Mouse (Mus musculus): ENCODE measurements around the gene Hist3h2a. TPM values are rescaled to one million over a fixed set of nuclear protein-coding genes. Genes with fewer than 3 reads are reported as not detected.

Gene Hist3h2a
- total RNA-seq, 1 experiment from 2014 or later = 146 TPM

GRCm38 (mm10) chr11:58979183-58979582 lies 24.7 kb downstream of the Hist3h2a start:
- ATAC-seq (replicated peaks in 1 of 2; ENCODE audit: insufficient read depth in 1 of 2, low FRiP score in 2 of 2, low TSS enrichment in 1 of 2, low read depth in 1 of 2, poor library complexity in 2 of 2, severe bottlenecking in 2 of 2) = no peak

DNA sequence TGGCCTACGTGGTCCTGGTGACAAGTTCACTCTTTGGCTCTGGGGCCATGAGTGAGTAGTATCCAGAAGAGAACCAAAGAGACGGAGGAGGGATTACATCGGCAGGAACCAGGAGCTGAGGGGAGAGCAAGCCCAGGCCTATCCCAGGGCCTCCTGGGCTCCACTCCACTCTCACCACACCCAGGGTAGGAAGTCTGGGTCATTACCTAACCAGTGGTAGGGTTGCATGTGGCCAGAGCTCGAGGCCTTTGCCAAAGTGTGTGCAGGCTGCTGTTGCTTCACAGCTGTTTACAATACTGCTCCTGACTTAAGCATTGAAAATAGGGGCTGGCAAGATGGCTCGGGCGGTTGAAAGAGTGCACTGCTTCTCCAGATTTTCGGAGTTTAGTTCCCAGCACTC lies 25.2 kb downstream of the Hist3h2a start:
- ATAC-seq (replicated peaks in 1 of 2; ENCODE audit: insufficient read depth in 1 of 2, low FRiP score in 2 of 2, low TSS enrichment in 1 of 2, low read depth in 1 of 2, poor library complexity in 2 of 2, severe bottlenecking in 2 of 2) = peak in 1 of 2 experiments; percentile 23; a peak in 1 of 4 replicates

DNA sequence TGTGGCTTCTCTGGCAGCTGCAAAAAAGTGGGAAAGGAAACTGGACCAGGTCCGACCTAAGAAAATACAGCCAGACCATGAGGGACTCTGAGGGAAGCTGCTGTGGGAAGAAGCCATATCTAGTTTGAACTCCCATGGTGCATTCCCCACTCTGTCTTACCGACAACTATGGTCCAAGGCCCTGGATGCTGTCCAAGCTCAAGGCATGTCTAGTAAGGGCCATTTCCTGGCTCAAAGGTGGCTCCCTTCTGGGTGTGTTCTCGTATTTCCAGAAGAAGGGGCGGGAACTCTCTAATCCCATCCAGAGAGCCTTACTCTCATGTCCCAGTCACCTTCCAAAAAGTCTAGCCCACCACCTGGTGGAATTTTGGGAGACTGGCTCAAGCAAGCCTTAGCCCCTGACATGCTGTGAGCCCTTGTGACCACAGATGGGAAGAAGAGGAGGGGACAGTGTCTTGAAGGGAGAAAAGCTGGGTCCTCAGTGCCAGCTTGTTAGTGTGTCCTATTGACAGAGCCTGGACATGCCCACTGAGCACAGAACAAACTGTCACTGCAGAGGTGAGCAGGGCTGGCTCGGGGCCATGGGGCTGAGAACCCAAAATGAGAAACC lies 26.0 kb downstream of the Hist3h2a start:
- ATAC-seq (replicated peaks in 1 of 2; ENCODE audit: insufficient read depth in 1 of 2, low FRiP score in 2 of 2, low TSS enrichment in 1 of 2, low read depth in 1 of 2, poor library complexity in 2 of 2, severe bottlenecking in 2 of 2) = no peak

DNA sequence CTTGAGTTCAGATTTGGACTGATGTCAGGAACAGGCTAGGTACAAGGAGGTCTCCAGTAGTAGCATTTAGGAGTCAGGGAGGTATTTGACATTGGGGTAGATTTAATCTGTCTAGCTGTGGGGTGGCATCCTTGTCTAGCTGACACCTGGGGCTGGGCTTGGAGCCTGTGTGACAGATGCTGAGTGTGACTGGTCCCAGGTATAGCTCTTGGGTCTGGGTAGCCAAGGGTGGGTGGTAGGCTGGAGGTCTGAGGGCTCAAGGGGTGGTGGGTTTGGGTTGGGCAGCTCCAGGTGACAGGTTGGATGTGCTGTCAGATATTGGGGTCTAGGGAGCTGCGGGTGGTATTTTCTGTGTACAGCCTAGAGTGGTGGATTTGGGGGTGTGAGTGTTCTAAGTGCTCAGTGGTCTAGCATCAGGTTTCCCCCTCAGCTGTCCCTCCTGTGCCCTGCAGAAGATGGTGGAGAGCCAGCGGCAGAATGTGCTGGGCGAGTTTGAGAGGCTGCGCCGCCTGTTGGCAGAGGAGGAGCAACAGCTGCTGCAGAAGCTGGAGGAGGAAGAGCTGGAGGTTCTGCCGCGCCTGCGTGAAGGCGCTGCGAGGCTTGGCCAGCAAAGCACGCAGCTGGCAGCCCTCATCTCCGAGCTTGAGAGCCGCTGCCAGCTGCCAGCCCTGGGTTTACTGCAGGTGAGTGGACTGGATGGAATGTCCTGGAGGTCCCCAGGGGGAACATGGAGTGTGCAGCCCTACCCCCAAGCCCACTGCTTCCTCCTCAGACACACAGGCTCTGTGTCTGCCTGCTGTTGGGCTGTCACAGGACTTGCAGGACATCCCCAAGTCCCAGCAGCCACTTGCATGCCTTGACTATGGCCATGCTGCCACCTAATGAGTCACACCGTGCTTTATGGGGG lies 27.3 kb downstream of the Hist3h2a start:
- peak; percentile 29 to 36; a peak in 2 of 4 replicates for ATAC-seq (replicated peaks in 1 of 2; ENCODE audit: insufficient read depth in 1 of 2, low FRiP score in 2 of 2, low TSS enrichment in 1 of 2, low read depth in 1 of 2, poor library complexity in 2 of 2, severe bottlenecking in 2 of 2)

- peak; percentile 33 to 47; a peak in 3 of 4 replicates for ATAC-seq (replicated peaks in 1 of 2; ENCODE audit: insufficient read depth in 1 of 2, low FRiP score in 2 of 2, low TSS enrichment in 1 of 2, low read depth in 1 of 2, poor library complexity in 2 of 2, severe bottlenecking in 2 of 2)
These were observed 28.1 kb downstream of the Hist3h2a start for GRCm38 (mm10) chr11:58982471-58983097.

- no peak for ATAC-seq (replicated peaks in 1 of 2; ENCODE audit: insufficient read depth in 1 of 2, low FRiP score in 2 of 2, low TSS enrichment in 1 of 2, low read depth in 1 of 2, poor library complexity in 2 of 2, severe bottlenecking in 2 of 2)
These were observed 29.3 kb downstream of the Hist3h2a start for GRCm38 (mm10) chr11:58983691-58984341.

- no peak for ATAC-seq (replicated peaks in 1 of 2; ENCODE audit: insufficient read depth in 1 of 2, low FRiP score in 2 of 2, low TSS enrichment in 1 of 2, low read depth in 1 of 2, poor library complexity in 2 of 2, severe bottlenecking in 2 of 2)
These were observed 30.2 kb downstream of the Hist3h2a start for GRCm38 (mm10) chr11:58984657-58985056.

GRCm38 (mm10) chr11:58985299-58985917 lies 30.9 kb downstream of the Hist3h2a start:
- ATAC-seq (replicated peaks in 1 of 2; ENCODE audit: insufficient read depth in 1 of 2, low FRiP score in 2 of 2, low TSS enrichment in 1 of 2, low read depth in 1 of 2, poor library complexity in 2 of 2, severe bottlenecking in 2 of 2) = no peak

DNA sequence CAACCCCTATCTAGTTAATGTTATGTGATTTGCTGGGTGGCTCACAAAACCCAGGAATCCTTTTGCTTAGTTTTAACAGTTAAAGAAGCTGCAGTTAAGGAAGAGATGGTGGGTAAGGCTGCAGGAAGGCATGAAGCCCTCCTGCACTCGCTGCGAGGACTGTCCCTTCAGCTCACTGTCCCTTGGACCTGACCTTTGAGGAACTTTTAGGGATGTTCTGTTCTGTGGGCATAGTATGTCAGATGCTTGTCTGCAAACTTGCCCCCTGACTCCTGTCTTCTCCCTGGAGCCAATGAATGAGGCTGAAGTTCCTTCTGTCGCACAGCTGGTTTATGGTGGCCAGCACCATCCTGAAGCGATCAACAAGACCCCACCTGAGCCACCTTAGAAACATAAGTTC lies 34.7 kb downstream of the Hist3h2a start:
- ATAC-seq (replicated peaks in 1 of 2; ENCODE audit: insufficient read depth in 1 of 2, low FRiP score in 2 of 2, low TSS enrichment in 1 of 2, low read depth in 1 of 2, poor library complexity in 2 of 2, severe bottlenecking in 2 of 2) = no peak

DNA sequence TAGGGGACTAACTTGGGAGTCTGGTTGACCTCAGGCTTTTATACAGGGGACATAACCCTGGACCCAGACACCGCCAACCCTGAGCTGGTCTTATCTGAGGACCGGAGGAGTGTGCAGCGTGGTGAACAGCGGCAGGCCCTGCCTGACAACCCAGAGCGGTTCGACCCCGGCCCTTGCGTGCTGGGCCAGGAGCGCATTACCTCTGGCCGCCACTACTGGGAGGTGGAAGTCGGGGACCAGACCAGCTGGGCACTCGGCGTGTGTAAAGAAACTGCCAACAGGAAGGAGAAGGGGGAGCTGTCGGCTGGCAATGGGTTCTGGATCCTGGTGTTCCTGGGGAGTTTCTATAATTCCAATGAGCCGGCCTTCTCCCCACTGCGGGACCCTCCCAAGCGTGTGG lies 35.7 kb downstream of the Hist3h2a start:
- ATAC-seq (replicated peaks in 1 of 2; ENCODE audit: insufficient read depth in 1 of 2, low FRiP score in 2 of 2, low TSS enrichment in 1 of 2, low read depth in 1 of 2, poor library complexity in 2 of 2, severe bottlenecking in 2 of 2) = no peak

DNA sequence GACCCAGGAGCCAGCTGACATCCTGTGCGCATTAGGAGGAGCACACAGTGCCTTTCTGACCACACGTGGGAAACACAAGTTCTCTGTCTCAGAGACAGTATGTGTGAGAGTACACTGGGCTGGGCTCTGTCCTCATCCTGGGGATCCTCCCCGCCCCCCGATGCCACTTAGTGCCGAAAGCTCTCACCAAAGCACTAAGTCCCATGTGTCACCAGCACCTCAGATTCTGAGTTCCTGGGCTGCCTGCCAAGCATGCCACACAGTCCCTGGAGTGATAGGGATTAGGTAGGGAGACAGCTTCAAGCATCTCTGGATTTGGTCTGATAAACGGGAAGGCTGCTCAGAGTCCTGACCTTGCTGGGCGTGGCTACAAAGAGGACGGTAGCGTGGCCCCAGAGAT lies 36.3 kb downstream of the Hist3h2a start:
- ATAC-seq (replicated peaks in 1 of 2; ENCODE audit: insufficient read depth in 1 of 2, low FRiP score in 2 of 2, low TSS enrichment in 1 of 2, low read depth in 1 of 2, poor library complexity in 2 of 2, severe bottlenecking in 2 of 2) = no peak

DNA sequence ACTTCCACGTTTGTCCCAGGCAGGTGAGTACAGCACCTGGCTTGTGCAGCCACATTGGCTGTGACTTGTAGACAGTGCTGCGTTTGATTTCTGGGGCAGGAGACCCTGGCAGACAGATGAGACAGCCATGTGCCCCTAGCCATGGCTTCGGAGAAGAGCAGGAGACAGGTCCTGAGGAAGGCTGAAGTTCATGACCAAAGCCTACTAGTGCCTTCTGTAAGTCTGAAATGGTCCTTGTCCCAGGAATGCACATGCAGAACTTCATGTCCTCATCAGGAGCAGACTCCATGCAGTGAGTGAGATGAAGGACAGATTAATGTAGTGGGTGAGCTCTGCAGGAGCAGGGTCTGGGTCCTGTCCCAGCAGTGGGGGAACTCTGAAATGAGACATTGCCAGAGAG lies 37.4 kb downstream of the Hist3h2a start:
- ATAC-seq (replicated peaks in 1 of 2; ENCODE audit: insufficient read depth in 1 of 2, low FRiP score in 2 of 2, low TSS enrichment in 1 of 2, low read depth in 1 of 2, poor library complexity in 2 of 2, severe bottlenecking in 2 of 2) = no peak

DNA sequence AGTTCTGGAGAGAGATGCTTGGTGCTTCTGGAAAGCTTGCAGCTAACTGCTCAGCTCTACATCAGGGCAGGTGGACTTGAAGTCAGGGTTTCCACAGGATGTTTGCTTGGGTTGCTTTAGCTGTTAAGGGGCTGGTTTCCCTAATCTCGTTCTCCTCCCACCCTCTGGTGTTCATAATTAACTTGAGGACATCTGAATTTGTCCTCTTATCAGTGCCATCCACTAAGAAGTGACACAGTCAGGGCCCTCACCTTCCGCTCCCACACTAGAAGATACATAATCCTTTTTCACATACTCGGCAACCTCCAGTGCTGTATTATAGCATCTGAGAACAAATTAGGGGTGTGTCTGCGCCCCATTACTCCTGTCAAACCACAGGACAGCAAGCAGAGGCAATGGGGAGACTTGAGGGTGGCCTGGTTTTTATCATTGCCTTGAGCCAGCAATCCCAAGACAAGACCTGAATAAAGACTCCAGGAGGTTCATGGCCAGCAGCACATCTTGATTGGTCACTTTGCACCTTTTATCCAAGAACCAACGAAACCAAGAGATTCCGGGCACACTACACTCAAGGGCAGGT lies 38.7 kb downstream of the Hist3h2a start:
- no peak for ATAC-seq (replicated peaks in 1 of 2; ENCODE audit: insufficient read depth in 1 of 2, low FRiP score in 2 of 2, low TSS enrichment in 1 of 2, low read depth in 1 of 2, poor library complexity in 2 of 2, severe bottlenecking in 2 of 2)

DNA sequence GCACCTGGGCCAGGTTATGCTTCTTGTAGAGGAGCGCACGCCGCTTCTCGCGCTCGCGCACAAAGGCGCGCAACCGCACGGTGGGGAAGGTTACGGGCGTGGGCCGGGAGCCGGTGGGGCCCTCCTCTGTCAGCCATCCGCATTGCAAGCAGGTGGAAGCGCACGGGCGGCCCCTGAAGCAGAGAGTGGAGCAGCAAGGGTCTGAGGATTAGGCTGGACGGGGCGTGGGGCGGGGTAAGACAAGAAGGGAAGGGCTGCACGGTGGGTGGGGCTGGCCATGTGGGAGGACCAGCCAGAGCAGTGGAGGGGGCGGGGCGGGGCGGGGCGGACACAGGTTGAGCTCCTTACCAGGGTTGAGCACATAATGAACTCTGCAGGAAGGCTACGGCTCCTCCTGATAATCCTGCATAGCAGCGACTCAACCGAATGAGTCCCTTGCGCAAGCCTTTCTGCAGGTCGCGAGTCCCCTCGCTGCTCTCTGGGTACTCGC lies 39.9 kb downstream of the Hist3h2a start:
- peak; percentile 39 to 40; a peak in 3 of 4 replicates for ATAC-seq (replicated peaks in 1 of 2; ENCODE audit: insufficient read depth in 1 of 2, low FRiP score in 2 of 2, low TSS enrichment in 1 of 2, low read depth in 1 of 2, poor library complexity in 2 of 2, severe bottlenecking in 2 of 2)

- peak in 1 of 2 experiments; percentile 5; a peak in 1 of 4 replicates for ATAC-seq (replicated peaks in 1 of 2; ENCODE audit: insufficient read depth in 1 of 2, low FRiP score in 2 of 2, low TSS enrichment in 1 of 2, low read depth in 1 of 2, poor library complexity in 2 of 2, severe bottlenecking in 2 of 2)
These were observed 40.7 kb downstream of the Hist3h2a start for GRCm38 (mm10) chr11:58995061-58995806.

DNA sequence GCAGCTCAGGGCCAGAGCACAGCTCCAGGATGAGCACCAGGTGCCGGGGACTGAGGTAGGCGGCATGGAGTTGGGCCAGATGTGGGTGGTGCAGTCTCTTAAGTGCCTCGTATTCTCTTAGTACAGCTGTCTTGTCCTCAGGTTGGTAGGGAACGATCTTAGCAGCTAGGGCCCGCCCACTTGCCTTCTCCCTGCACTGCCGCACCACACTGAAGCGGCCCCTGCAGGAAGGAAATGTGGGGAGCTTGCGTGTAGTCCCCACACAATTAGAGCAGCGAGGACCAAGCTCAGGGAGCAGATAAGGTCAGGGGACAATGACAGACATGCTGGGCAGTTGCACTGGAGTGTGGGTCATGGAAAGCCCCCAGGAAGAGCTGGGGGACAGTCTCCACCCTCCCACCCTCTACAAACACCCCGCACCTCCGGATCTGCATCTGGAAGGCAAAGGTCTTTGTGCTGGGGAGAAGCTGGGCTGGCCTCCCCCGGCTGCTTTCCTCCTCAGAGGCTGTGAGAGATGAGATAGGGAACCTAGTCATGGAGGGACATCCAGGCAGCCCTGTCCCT lies 41.4 kb downstream of the Hist3h2a start:
- peak; percentile 49 to 83; a peak in 3 of 4 replicates for ATAC-seq (replicated peaks in 1 of 2; ENCODE audit: insufficient read depth in 1 of 2, low FRiP score in 2 of 2, low TSS enrichment in 1 of 2, low read depth in 1 of 2, poor library complexity in 2 of 2, severe bottlenecking in 2 of 2)
